Mouse (Mus musculus) lung, postnatal 0 days (tissue): ENCODE measurements around the gene Gm3488.
"Not testable (repeated sequence)": the region's sequence is repeated elsewhere in the genome, so short reads cannot be mapped to it uniquely, and the experiment has no call there.

Source experiments
- CTCF ChIP-seq: IDR thresholded peaks from 2 replicates; pipeline ENCODE4 v1.5.1; 2016; ENCODE audit warnings: antibody characterized with exemption, mild to moderate bottlenecking
- EP300 ChIP-seq: IDR thresholded peaks from 2 replicates; pipeline ENCODE4 v1.6.1; 2016; ENCODE audit warnings: antibody characterized with exemption, mild to moderate bottlenecking, control low read depth

DNA sequence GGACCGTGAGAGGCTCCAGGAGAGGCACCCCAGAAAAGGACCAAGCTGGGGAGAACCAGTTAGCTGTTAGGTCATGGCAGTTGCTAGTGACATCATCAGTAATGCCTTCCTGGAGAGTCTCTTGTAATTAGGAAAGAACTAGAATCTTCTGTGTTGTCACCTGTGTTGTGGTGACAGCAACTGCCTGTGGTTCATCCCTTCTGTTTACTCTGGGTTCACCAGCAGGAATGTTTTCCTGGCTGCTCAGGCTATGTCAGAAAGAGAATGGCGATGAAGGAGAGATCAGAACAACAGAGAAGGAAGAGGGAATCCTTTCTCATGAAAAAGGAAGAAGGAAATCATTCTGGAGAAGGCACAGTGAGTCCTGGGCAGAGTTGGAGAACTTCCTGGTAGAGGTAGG lies 36.7 kb downstream of the Gm3488 start, which contains the start of gene Gm3532:
- TF ChIP-seq EP300, CTCF: not testable (repeated sequence)
